Comparison of ENCODE assay signal across 21 mouse cellular contexts in genomic region chr2:117710173-117710813, GRCm38 (mm10).
DNase-seq lines count a peak whose midpoint lies in the region; ATAC-seq lines count a peak whose summit lies in the region.
"Had no signal": no experiment of that assay in that cellular context is flagged by ENCODE, and none has a peak within 500 bp of the region (broad histone marks: within the 10 kb centered on the region; RNA-seq: fewer than 3 reads in every experiment).

No protein-coding gene starts in this region.

- no peak overlapping the region for H3K4me2 ChIP-seq in heart, embryonic 16.5 days (ENCODE audit: low read depth, low read length)
- H3K4me2 ChIP-seq: embryonic facial prominence, embryonic 15.5 days; forebrain, embryonic 13.5 days; limb, embryonic 12.5 days; midbrain, embryonic 15.5 days had no signal

- H3K9me3 ChIP-seq in heart, embryonic 16.5 days (replicated peaks; ENCODE audit: control insufficient read depth, low read length): no peaks in the 10 kb centered on the region
- H3K9me3 ChIP-seq: embryonic facial prominence, embryonic 15.5 days; forebrain, embryonic 13.5 days; limb, embryonic 12.5 days; midbrain, embryonic 15.5 days had no signal

- H3K9ac ChIP-seq in heart, embryonic 16.5 days (ENCODE audit: low read length): no peak overlapping the region
- H3K9ac ChIP-seq: embryonic facial prominence, embryonic 15.5 days; forebrain, embryonic 13.5 days; limb, embryonic 12.5 days; liver, embryonic 14.5 days; midbrain, embryonic 15.5 days had no signal

- 64% methylated on average over 7 of the region's 7 CpGs for WGBS in heart, embryonic 16.5 days

- no peaks in the 10 kb centered on the region for H3K27me3 ChIP-seq in heart, embryonic 16.5 days (ENCODE audit: control insufficient read depth, insufficient read depth, low read length)
- H3K27me3 ChIP-seq: embryonic facial prominence, embryonic 15.5 days; forebrain, embryonic 13.5 days; limb, embryonic 12.5 days; midbrain, embryonic 15.5 days had no signal

- no peaks in the 10 kb centered on the region for H3K36me3 ChIP-seq in heart, embryonic 16.5 days (ENCODE audit: control insufficient read depth, insufficient read depth)
- H3K36me3 ChIP-seq: embryonic facial prominence, embryonic 15.5 days; limb, embryonic 12.5 days; midbrain, embryonic 15.5 days had no signal

- no peaks in the 10 kb centered on the region for H3K4me1 ChIP-seq in heart, embryonic 16.5 days (ENCODE audit: control insufficient read depth, insufficient read depth, low read length)
- H3K4me1 ChIP-seq: embryonic facial prominence, embryonic 15.5 days; forebrain, embryonic 13.5 days; limb, embryonic 12.5 days; midbrain, embryonic 15.5 days had no signal

- H3K4me3 ChIP-seq in heart, embryonic 16.5 days (ENCODE audit: low read length): no peak overlapping the region
- H3K4me3 ChIP-seq: embryonic facial prominence, embryonic 15.5 days; forebrain, embryonic 13.5 days; limb, embryonic 12.5 days; midbrain, embryonic 15.5 days had no signal

- no peak for DNase-seq in heart, adult 11 months
- DNase-seq in Muller cell, postnatal 12 days (ENCODE audit: inconsistent ontology term): peak; percentile 83
- DNase-seq in heart, postnatal 4 days: peak; percentile 29
- peak; percentile 42 to 57 for DNase-seq in lung, postnatal 4 days
- no peak for DNase-seq in c-Kit-positive CD71-positive TER-119-positive erythroid progenitor cells, embryonic 14.5 days (ENCODE audit: low spot score)
- DNase-seq: adrenal gland, postnatal 14 days; cerebellum, adult 2 months; gastrocnemius, postnatal 25 days; right cerebral cortex, adult 18-20 months; spleen, adult 18-20 months; thymus, adult 18-20 months had no signal

- peak; percentile 55; the same call in 1 of the 2 replicates for ATAC-seq in heart, embryonic 16.5 days (replicated peaks; ENCODE audit: extremely low read depth, insufficient read depth, low FRiP score)
- no peak for ATAC-seq in CD4-positive, CD25-positive, alpha-beta regulatory T cell, adult 4 months
- ATAC-seq: forebrain, embryonic 13.5 days; hindbrain, embryonic 16.5 days; intestine, postnatal 0 days; midbrain, embryonic 15.5 days had no signal

- H3K27ac ChIP-seq in heart, embryonic 16.5 days (ENCODE audit: low read length): no peak overlapping the region
- H3K27ac ChIP-seq: embryonic facial prominence, embryonic 15.5 days; forebrain, embryonic 13.5 days; kidney, postnatal 0 days; limb, embryonic 12.5 days; liver, embryonic 14.5 days; midbrain, embryonic 15.5 days had no signal

Comparison
In these comparisons a context has a peak if more than half of its experiments do, and no peak if none do; other contexts are left out.
1. DNase-seq: peak in Muller cell, postnatal 12 days (single experiment), heart, postnatal 4 days (single experiment) and lung, postnatal 4 days (2 of 2); none in heart, adult 11 months (single experiment) and c-Kit-positive CD71-positive TER-119-positive erythroid progenitor cells, embryonic 14.5 days (single experiment).